Mouse (Mus musculus): ENCODE measurements around the gene Kbtbd12. TPM values are rescaled to one million over a fixed set of nuclear protein-coding genes. Genes with fewer than 3 reads are reported as not detected.

Gene Kbtbd12
- total RNA-seq, 2 experiments from 2014 or later = 0.99 to 3.5 TPM

DNA sequence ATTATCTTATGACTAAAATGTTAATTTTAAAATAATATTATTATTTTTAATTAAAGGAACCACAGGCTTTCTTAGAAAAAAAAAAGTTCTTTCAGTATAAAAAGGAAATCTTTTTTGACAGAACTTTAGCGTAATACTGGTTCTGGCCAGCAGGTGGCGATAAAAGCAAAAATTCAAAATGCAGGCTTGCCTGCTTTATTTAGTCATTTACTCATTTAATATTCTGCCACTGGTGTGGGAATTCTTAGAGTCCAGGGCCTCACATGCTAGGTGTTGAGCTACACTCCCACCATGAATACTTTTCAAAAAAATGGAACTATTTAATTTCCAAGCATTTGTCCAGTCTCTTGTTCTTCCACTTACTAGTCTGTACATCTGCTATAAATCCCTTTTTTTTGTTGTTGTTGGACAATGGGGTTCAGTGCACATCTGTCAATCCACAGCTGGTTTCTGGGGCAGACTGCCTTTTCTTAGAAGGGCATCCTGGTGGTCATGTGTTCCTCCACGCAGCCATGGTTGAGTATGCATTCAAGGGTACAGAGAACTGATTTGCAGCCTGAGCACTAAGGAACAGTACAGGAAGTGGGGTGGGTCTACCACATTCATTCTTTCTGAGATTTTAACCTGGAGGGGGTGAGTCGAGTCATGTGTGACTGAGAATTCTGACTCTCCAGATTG is 88.5 kb downstream of the Kbtbd12 start:
- peak; percentile 83 for DNase-seq

DNA sequence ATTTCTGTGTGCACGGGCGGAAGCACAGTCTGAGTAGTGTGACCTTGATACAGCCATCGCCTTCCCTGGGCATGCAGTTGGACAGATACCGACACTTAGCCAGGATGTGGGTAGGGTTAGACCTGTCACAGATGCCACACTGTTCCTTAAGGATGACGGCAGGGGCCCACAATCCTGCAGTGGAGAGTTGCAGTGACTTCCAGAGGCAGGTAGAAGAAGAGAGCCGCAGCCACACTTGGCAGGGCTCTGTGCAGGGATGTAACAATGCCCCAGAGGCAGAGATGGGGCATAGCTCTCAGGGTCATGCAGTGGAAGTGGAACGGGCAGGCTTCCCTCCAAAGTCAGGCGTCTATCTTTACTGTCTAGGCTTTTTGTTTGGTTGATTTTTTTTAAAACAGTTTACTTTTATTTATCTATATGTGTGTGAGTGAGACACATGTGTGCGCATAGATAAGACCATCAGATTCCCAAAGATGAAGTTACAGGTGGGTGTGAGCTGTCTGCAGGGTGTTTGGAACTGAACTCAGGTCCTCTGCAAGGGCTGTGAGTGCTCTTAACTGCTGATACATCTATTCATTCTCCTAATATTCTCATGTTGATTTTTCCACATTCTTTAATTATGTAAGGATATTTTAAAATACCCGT is 89.2 kb downstream of the Kbtbd12 start:
- no peak for DNase-seq

DNA sequence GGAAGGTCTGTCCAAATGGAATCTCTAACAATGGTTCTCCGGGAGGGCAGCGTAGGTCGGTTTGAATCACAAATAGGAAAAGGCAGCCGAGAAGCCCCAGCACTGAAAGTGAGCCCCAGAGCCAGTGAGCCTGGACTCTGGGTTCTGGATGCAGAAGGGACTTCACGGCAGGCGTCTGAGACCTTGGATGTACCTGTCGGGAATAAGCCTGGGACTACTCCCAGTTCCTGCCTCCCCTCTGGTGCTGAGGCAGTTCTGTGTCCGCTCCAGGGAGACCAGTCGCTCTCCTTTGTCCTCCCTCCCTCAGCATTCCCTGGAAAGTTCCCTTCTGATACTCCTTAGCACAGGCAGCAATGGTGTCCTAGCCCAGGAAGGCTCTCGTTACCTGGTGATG is 92.4 kb downstream of the Kbtbd12 start:
- no peak for DNase-seq

DNA sequence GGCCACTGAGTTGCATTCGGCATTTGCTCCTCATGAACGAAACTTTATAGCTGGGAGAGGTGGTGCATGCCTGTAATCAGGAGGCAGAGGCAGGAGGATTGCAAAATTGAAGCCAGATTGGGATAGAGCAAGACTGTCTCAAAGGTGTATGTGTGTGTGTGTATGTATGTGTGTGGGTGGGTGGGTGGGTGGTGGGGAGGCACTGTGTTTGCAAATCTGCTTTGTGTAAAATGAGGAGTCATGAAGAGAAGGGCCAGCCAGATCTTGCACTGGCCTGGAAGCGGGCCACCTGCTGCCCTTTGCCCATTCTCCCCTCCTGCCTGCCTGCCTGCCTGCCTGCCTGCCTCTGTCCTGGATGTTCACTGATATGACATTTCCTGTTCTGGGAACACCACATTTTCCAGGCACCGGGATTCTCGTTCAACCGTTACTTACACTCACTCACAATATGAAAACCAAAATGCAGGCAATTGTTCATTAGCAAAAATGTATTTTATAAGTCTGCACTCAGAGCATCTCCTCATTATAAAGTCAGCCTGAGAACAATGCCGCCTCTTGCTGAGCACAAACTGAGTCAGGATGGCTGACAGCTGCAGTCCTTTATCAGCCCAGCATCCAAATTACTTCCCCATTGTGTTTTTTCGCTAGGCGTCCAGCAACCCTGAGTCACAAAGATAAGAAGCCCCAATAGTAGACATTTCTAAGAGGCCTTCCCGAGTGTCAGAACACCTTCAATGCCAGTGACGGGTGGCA is 92.9 kb downstream of the Kbtbd12 start:
- no peak for DNase-seq

DNA sequence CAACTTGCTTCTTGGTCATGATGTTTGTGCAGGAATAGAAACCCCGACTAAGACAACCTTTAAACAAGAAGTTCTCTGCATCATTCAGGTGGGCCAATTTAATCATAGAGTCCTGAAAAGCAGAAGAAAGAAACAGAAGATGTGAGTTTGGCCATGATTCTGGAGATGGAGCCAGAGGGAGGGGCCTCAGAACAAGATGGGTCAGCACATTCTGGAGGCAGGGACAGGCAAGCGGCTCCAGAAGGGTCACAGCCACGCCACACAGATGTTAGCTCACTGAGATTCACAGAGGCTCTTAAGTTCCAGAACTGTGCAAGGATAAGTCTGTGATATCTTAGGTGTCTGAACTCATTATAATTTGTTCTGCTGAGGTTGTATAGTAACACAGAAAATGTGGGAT is 93.5 kb downstream of the Kbtbd12 start:
- DNase-seq = no peak

DNA sequence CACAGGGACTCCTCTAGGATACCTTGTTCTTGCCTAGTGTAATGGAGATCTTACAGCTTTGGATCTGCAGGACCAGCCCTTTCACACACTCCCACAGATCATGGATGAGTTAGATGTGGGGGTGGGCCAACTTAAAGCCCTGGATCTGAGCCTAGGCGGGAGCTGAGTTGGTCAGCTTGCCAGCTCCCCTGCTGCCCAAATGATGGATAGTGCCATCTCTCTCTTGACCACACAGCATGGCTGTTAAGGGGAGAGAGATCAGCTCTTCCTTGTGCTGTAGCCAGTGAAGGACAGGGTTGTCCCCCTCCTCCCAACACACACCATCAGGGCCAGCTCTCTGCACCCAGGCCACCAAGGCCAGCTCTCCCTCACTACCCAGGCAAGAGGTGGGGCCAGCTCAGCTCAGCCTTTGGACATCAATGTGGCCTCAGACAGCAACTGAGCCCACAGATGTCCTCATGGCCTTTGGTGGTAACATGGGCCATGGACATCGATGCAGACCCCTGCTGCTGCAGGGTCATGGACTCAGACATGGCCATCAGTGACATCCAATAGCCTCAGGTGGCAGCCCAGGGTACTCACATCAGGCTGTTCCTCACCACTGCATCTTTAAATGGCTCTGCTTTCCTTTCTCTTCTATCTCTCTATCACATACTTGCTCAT is 97.5 kb downstream of the Kbtbd12 start:
- DNase-seq = peak; percentile 47

DNA sequence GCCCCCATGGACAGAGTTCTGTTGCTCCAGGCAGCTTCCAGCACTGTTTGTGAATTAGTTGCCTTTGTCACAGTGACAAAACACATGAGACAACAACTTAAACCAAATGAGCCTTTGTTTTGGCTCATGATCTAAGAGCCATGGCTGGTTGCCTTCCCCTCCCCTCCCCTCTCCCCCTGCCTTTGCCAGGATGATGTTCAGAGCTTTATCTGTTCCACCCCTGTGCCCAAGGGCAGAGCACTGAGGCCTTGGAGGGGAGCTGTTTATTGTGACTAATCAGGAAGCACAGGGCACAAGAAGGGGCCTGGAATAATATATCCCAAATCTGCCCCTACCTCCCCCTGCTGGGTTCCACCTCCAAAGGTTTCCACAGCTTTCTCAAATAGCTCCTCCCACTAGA is 107.4 kb downstream of the Kbtbd12 start:
- peak; percentile 71 for DNase-seq

DNA sequence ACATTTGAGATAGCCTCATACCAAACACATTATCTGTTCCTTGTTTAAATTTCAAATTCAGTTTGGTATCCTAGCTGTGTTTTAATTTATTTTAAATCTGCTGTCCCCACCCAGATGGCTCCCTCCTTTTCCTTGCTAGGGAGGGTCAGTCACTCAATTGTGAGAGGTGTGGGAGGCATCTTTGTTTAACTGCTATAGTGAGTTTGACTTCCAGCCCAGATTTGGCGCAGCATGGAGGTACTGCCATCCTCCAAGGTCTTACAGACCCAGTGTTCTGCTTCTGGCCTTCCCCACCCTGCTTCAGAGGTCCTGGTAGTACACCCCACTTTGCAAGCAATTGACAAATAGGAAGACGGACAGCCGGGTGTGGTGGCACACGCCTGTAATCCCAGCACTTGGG is 113.7 kb downstream of the Kbtbd12 start:
- DNase-seq = no peak

DNA sequence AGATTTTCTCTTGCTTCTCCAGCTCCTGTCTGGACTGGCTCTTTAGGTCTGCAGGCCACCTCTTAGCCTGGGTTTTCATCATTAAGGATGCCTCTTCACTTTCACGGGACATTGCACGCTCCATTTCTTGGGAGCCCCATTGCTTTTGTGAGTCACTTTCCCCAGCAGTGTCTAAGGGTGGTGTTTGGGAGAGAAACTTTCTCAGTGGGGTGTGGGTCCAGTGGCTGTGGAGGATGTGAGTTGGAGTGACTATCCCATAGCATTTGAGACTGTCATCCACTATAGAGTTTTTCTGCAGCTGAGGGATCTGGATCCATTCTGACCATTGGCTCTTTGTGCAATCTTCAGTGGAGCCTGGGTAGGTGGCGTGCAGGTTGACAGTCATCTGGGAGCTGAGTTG is 114.3 kb downstream of the Kbtbd12 start:
- DNase-seq = no peak

DNA sequence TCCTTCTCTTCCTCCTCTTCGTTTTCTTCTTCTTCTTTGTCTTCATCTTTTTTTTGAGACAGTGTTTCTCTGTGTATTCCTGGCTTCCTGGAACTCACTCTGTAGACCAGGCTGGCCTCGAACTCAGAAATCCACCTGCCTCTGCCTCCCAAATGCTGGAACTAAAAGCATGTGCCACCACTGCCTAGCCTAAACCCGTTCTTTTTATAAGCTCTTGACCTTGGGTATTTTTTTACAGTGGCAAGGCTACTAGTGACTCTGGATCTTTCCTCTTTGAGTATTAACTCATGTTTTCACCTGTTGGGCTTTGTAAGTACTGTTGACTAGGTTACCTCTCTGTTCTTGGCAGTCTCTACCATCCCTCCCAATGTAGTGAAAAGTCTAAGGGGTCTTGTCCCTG is 114.7 kb downstream of the Kbtbd12 start:
- DNase-seq = no peak

DNA sequence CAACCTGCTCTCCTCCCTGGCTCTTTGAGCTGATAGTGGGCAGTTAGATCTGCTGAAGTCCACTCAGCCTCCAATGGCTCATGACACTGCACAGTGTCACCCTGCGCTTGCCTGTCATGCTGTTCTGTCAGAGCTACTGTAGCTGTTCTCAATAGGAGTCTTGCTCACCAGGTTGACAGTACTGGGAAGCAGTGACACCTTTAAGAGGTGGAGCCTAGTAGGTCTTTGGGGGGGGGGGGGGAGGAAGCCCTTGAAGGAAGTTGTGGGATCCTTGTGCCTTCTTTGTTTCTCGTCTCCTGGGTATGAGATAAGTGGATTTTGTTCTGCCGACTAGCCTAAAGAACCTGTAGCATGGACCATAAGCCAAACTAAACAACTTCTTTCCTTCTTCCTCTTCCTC is 115.1 kb downstream of the Kbtbd12 start:
- no peak for DNase-seq

DNA sequence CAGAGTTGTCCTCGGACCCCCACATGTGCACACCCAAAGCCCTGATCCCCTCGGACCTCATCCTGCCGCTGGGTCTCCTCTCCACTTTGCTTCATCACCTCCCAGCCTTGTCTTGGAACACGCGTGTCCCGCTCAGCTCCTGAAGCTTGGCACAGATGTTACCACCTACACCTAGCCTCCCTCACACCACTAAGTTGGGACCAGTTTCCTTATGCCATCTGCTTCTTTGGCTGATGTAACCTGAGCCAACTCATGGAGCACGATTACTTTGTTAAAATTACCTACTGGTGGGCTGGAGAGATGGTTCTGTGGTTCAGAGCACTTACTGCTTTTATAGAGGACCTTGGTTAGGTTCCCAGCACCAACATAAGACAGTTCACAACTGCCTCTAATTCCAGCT is 115.9 kb downstream of the Kbtbd12 start:
- no peak for DNase-seq

DNA sequence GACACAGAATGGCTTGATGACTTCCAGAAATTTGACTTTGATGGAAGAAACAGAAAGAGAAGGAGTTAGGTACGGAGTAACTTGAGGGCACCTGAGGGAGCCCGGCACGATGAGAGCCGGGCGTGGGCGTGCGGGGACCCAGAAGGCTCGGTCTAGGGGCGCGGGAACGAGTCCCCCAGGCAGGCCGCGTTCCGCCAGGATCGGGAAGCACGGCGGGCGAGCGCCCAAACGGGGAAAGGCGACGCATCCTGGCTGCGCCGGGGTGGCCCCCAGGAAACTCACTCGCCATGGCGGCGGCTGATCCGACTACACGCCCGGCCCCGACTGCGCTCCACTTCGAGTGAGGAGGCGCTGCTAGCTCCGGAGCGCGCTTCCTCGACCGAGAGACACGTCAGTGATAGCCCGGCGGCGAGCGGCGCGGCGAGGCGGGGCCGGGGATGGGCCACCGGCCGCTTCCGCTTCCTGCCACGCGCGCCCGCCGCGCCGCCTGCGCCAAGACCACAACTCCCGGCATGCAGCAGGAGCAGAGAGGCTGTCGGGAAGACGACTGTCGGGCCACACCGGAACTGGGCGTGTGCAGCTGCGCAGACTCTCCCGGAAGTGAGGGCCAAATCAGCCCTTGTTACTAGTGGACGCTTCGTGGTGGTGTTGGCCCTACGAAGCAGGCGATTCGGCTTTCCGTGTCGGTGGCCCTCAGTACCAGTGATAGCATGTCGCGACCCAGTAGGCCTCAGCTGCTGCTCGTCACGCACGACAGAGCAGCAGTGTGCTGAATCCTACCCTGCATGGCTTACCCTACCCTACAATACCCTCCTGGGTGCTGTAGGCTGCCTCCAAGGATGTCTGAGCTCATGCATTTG is 119.1 kb downstream of the Kbtbd12 start, which contains the start of gene Sec61a1:
Gene Sec61a1, minus strand, starts transcription at position 502 of the 860 bp plus-strand sequence.
- peak; percentile 98 for DNase-seq

DNA sequence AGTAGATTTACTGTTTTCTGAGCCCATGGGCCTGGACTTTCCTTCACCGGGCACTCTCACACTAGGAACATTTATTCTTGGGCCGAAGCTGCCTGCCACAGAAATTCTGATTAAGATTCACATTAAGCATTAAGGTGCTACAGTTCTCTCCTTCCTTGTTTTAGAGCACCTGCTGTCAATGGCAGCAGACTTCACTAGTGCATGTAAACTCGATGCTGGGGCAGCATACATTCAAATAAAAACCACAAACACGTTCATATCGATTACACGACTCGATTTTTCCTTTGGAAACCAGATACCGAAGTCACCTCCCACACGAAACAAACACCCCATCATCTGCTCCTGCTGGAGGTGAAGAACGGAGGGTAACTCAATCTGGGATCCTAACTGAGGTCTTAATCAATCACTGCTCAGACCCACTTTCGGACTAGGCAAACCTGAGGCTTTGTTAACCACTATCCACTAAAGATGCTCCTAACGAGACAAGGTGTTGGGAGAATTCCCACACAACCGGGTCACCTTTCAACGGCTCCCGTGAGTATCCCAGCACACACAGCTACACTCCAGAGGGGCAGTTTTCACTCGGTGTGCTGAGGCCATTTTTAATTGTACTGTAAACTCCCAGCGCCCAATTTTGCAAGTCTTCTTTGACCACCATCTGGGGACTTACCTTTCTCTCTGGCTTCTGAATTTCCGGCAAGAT is 119.9 kb downstream of the Kbtbd12 start:
- DNase-seq = no peak

DNA sequence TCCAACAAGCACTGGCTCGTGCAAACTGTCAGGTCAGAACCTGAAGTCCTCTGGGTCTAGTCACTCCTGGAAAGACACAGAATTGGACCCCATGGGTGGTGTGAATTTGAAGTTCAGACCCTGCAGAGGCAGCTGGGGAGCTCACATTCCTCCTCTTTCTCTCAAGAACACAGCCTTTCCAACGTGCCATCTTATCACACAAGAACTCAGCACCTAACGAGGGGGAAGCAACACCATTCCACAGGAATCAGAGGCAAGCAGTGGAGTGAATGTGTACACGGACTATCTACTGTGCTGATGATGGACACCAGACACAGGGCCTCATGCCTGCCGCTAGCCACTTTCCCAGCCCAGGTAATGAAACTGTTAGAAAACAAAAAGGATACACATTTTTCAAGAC is 121.1 kb downstream of the Kbtbd12 start:
- no peak for DNase-seq

DNA sequence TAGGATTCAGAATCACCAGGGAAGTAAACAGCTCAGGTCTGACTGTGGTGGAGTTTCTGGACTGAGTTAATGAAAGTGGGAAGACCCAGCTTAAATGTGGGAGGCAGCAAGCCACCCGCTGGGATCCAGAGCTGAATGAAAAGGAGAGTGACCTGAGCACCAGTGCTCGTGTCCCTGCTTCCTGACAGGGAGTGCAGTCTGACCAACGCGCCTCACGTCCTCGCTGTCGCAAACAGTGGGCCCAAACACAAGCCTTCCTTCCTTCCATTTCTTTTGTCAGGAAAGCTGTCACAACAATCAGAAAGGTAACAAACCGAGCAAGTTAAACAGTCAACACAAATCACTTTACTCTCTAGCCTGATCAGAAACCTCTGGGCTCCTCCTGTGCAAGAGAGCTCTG is 121.8 kb downstream of the Kbtbd12 start:
- DNase-seq = no peak

DNA sequence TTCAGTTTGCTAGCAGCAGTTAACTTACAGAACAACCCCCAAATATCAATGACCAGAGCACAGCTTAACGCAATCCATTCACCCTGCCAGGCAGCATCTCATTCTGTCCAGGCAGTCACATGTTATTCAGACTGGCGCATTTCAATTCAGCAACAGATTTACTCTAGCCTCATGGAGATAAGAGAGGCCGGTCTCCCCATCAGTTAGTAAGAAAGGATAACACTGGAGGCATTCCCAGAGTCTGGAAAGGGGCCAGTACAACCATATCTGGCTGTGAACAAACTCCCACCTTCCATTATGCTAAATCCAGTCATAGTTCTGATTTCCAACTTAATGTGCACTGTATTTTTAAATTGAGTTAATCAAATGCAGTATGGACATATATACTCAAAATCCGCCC is 123.2 kb downstream of the Kbtbd12 start:
- DNase-seq = no peak

DNA sequence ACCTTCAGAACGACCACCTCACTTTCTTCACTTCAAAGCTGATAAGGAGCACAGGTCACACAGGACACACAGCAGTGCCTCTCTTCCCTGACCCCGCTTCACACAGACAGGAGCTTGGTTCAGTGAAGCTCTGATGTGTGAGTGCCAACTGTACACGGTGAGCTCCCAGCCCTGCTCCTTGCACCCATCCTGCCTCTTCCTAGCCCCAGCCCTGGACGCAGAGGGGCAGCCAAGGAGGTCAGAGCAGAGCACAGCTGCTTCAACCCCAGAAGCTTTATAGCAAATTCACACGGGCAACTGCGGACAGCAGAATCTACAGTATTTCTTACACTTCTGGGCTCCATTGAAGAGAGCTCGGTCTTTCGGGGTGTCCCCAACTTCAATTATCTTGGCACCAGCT is 123.8 kb downstream of the Kbtbd12 start:
- no peak for DNase-seq

DNA sequence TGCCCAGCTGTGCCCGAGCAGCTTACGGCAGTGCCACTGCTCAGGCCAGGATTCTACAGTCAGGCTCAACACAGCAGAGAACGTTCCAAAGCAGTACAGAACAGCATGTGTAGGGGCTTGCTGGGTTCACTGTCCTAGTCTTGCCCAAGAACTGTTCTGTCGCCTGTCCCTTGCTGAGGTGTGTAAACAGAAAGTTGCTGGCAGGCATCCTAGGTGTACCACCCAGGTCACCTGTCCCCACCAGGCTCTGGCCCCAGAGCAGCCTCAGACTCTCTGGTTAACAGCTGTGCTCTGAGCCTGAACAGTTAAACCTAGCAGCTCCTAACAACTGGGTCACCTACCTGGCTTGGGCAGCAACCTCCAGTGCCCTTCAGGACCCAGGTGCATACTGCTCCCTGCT is 134.7 kb downstream of the Kbtbd12 start:
- DNase-seq = no peak

DNA sequence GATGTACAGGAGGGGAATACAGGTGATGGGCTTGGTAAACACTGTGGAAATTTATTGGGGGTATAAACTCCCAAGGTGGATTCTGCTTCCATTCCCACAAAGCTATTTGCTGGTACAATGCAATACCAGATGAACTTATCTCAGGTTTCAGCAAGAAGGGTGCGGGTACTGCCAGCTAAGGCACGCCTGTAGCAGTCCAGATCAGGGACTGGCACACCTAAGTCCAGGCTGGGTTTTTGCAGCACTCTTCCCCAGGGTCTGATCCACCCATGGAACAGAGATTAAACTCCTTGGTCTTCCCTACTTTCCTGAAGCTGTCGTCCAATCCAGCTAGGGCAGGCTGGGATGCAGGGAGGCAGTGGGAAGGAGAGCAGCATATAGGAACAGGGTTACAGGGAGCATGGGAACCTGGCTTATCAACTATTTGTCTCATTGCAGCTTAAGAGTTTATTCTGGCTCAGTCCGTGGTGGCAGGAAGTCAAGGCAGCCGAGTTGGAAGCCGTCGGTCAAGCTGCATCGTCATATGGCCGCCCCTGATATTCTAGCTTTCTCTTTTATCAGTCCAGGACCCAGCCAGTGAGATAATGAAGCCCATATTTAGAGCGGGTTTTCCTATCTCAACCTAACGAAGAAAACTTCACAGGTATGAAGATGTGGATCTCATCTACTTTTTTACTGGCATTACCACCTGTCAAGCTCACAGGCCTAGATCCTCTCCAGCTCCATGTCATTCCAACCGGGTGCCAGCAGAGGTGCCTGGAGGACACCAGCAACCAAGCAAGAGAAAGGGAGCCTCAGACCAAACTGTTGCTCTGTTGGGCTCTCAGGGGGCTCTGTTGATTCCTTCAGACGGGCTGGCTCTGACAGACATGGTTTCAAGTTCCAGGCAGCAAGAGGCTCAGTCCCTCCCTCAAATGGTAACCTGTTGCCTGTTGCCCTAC is 135.4 kb downstream of the Kbtbd12 start:
- no peak for DNase-seq

Data from adrenal gland, postnatal 10 days (tissue).